Mouse (Mus musculus) brain, embryonic 14.5 days (tissue): ENCODE data around the gene Nlrp6.

ENCODE experiments used
- CTCF ChIP-seq: fragments of 200-500 bp; IDR thresholded peaks from 2 replicates; pipeline ENCODE4 v1.5.1; 2012; ENCODE audit warnings: inconsistent platforms, mild to moderate bottlenecking, moderate library complexity, borderline replicate concordance; ENCODE audit not compliant: insufficient read depth, insufficient read length; ENCODE audit errors: extremely low read depth
- POLR2A ChIP-seq: fragments of 200-500 bp; IDR thresholded peaks from 2 replicates; pipeline ENCODE4 v1.6.1; 2012; ENCODE audit warnings: mild to moderate bottlenecking, inconsistent platforms, borderline replicate concordance; ENCODE audit not compliant: poor library complexity, insufficient read depth, insufficient read length, severe bottlenecking; ENCODE audit errors: extremely low read depth

DNA sequence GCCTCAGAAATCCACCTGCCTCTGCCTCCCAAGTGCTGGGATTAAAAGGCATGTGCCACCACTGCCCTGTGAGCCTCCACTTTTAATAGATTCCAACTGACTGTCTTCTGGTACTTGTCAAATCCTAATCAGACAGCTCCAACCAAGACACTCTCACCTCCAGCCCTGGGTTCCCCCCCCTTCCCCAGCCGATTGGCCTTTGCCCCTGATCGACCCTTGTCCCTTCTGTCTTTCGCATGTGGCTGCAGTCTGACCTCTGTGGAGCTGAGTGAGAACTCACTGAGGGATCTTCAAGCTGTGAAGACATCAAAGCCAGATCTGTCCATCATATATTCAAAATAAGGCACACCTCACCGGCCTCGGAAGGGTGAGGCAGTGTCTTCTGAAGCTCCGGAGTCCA, 6.5 kb downstream of the Nlrp6 start:
- TF ChIP-seq POLR2A: no peak
- TF ChIP-seq CTCF: no peak
